Mouse (Mus musculus) forebrain, postnatal 0 days (tissue): ENCODE results near the gene Clec9a. TPM values are rescaled to one million over a fixed set of nuclear protein-coding genes. Genes with fewer than 3 reads are reported as not detected.

Source experiments
- ATAC-seq: fragments of 200-750 bp; cut with Nextera tagmentation; 2 replicates; pipeline ENCODE4 v1.8.0; 2017; ENCODE audit warnings: mild to moderate bottlenecking, moderate library complexity
- DNase-seq: peaks from one replicate; pipeline ENCODE4 v3.0.0-alpha.2; 2015
- H3K27ac ChIP-seq: fragments of 300-500 bp; sonication (generic); 2 replicates; pipeline ENCODE4 v1.5.1; 2014; ENCODE audit warnings: low read depth, mild to moderate bottlenecking, antibody characterized with exemption, low read length, moderate library complexity, mixed read lengths
- H3K27me3 ChIP-seq: fragments of 300-500 bp; sonication (generic); 2 replicates; pipeline ENCODE4 v1.6.1; 2014; ENCODE audit warnings: mild to moderate bottlenecking, low read length, mixed read lengths; ENCODE audit not compliant: insufficient read depth
- H3K36me3 ChIP-seq: fragments of 300-500 bp; sonication (generic); 2 replicates; pipeline ENCODE4 v1.6.1; 2014; ENCODE audit warnings: mild to moderate bottlenecking, moderate library complexity; ENCODE audit not compliant: insufficient read depth
- H3K4me1 ChIP-seq: fragments of 300-500 bp; sonication (generic); 2 replicates; pipeline ENCODE4 v1.6.1; 2014; ENCODE audit warnings: antibody characterized with exemption; ENCODE audit not compliant: insufficient read depth
- H3K4me2 ChIP-seq: fragments of 300-500 bp; sonication (generic); 2 replicates; pipeline ENCODE4 v1.6.1; 2014; ENCODE audit warnings: low read depth, mild to moderate bottlenecking, moderate library complexity
- H3K4me3 ChIP-seq: fragments of 300-500 bp; sonication (generic); 2 replicates; pipeline ENCODE4 v1.5.1; 2014; ENCODE audit warnings: low read depth, low read length, mixed read lengths
- H3K9ac ChIP-seq: fragments of 300-500 bp; sonication (generic); 2 replicates; pipeline ENCODE4 v1.6.1; 2014; ENCODE audit warnings: mild to moderate bottlenecking
- H3K9me3 ChIP-seq: fragments of 300-500 bp; sonication (generic); 2 replicates; pipeline ENCODE4 v1.6.1; 2016; ENCODE audit warnings: low read length
- CTCF ChIP-seq: sonication (generic); IDR thresholded peaks from 2 replicates; pipeline ENCODE4 v1.5.1; 2016; ENCODE audit warnings: antibody characterized with exemption, control low read depth, low read depth
- WGBS: fragments of 180-500 bp; shearing (Covaris S2); extraction: QIAGEN DNeasy Blood & Tissue Kit; methylation state at CpG from one replicate; pipeline ENCODE4 v1.1.7; 2014; 5-methylcytosine and 5-hydroxymethylcytosine counted together
- polyA plus RNA-seq: library from polyadenylated mRNA; unstranded; fragments of >200 nt; fragmentation: Nextera tagmentation; extraction: Ambion mirVana; gene quantifications from 2 replicates; pipeline ENCODE4 v1.2.1, GENCODE M21; 2015
- total RNA-seq: library from RNA; depleted of rRNA; stranded (reverse); fragments of >200 nt; gene quantifications from 2 replicates; pipeline ENCODE4 v1.2.3, GENCODE M21; 2014

The Clec9a gene
- total and polyA plus RNA-seq, 2 experiments from 2014 or later, result 0.10 TPM; not detected in 1

GRCm38 (mm10) chr6:129423734-129424072, 15.0 kb downstream of the Clec9a start:
- Histone ChIP-seq H3K36me3 (no peaks in the 10 kb centered on the region), H3K9ac (no peak overlapping the region), H3K4me3 (no peak overlapping the region), H3K27ac (no peak overlapping the region), H3K4me1 (no peaks in the 10 kb centered on the region), H3K4me2 (no peak overlapping the region), H3K9me3 (no peaks in the 10 kb centered on the region), H3K27me3 (no peaks in the 10 kb centered on the region)
- 18% methylated on average over 1 of the region's 1 CpGs for WGBS
- ATAC-seq (peak; percentile 85), DNase-seq (peak; percentile 78)
- TF ChIP-seq CTCF, result peak; percentile 84

- no peaks in the 10 kb centered on the region for H3K27me3 ChIP-seq
- no peak for DNase-seq
- no peak overlapping the region for H3K27ac ChIP-seq
- H3K4me2 ChIP-seq, result no peak overlapping the region
- no peak; the same call in 1 of the 2 replicates for ATAC-seq
- no peak overlapping the region for H3K4me3 ChIP-seq
- H3K9ac ChIP-seq, result no peak overlapping the region
- no peaks in the 10 kb centered on the region for H3K36me3 ChIP-seq
- 79% methylated on average over 5 of the region's 5 CpGs for WGBS
- no peak for TF ChIP-seq CTCF
- H3K4me1 ChIP-seq, result no peaks in the 10 kb centered on the region
- no peaks in the 10 kb centered on the region for H3K9me3 ChIP-seq
Measured at GRCm38 (mm10) chr6:129425217-129425616, 16.6 kb downstream of the Clec9a start.

- TF ChIP-seq CTCF, result no peak
- H3K9ac ChIP-seq, result no peak overlapping the region
- no peak for DNase-seq
- ATAC-seq, result no peak
- 40% methylated on average over 5 of the region's 5 CpGs for WGBS
- H3K36me3 ChIP-seq, result no peaks in the 10 kb centered on the region
- H3K27me3 ChIP-seq, result no peaks in the 10 kb centered on the region
- no peak overlapping the region for H3K4me2 ChIP-seq
- H3K4me1 ChIP-seq, result no peaks in the 10 kb centered on the region
- H3K4me3 ChIP-seq, result no peak overlapping the region
- no peaks in the 10 kb centered on the region for H3K9me3 ChIP-seq
- no peak overlapping the region for H3K27ac ChIP-seq
Measured at GRCm38 (mm10) chr6:129425812-129426211, 17.1 kb downstream of the Clec9a start.

- H3K4me2 ChIP-seq, result no peak overlapping the region
- H3K9ac ChIP-seq, result no peak overlapping the region
- H3K27me3 ChIP-seq, result no peaks in the 10 kb centered on the region
- no peaks in the 10 kb centered on the region for H3K9me3 ChIP-seq
- TF ChIP-seq CTCF, result no peak
- H3K27ac ChIP-seq, result no peak overlapping the region
- DNase-seq (no peak), ATAC-seq (no peak)
- H3K4me1 ChIP-seq, result no peaks in the 10 kb centered on the region
- WGBS, result 84% methylated on average over 4 of the region's 4 CpGs
- H3K4me3 ChIP-seq, result no peak overlapping the region
- no peaks in the 10 kb centered on the region for H3K36me3 ChIP-seq
Measured at GRCm38 (mm10) chr6:129427281-129427680, 18.6 kb downstream of the Clec9a start.

- no peaks in the 10 kb centered on the region for H3K36me3 ChIP-seq
- ATAC-seq (no peak), DNase-seq (no peak)
- no peak overlapping the region for H3K4me3 ChIP-seq
- H3K4me2 ChIP-seq, result no peak overlapping the region
- no peak overlapping the region for H3K27ac ChIP-seq
- no peaks in the 10 kb centered on the region for H3K9me3 ChIP-seq
- no peak for TF ChIP-seq CTCF
- H3K27me3 ChIP-seq, result no peaks in the 10 kb centered on the region
- H3K9ac ChIP-seq, result no peak overlapping the region
- WGBS, result 51% methylated on average over 5 of the region's 5 CpGs
- no peaks in the 10 kb centered on the region for H3K4me1 ChIP-seq
Measured at GRCm38 (mm10) chr6:129434239-129434638, 25.6 kb downstream of the Clec9a start.

- no peak for TF ChIP-seq CTCF
Measured at GRCm38 (mm10) chr6:129436025-129436424, 27.4 kb downstream of the Clec9a start.

GRCm38 (mm10) chr6:129438033-129438432, 29.4 kb downstream of the Clec9a start:
- Histone ChIP-seq H3K4me1 (no peaks in the 10 kb centered on the region), H3K4me3 (no peak overlapping the region), H3K9me3 (no peaks in the 10 kb centered on the region), H3K4me2 (no peak overlapping the region), H3K27ac (no peak overlapping the region), H3K27me3 (no peaks in the 10 kb centered on the region), H3K36me3 (no peaks in the 10 kb centered on the region), H3K9ac (no peak overlapping the region)
- no peak for DNase-seq
- ATAC-seq, result no peak
- TF ChIP-seq CTCF, result no peak
- whole genome bisulfite sequencing, result 87% methylated on average over 2 of the region's 2 CpGs

More at GRCm38 (mm10) chr6:129436025-129436424, 27.4 kb downstream of the Clec9a start:
- H3K4me1 ChIP-seq, result no peaks in the 10 kb centered on the region
- H3K4me2 ChIP-seq, result no peak overlapping the region
- no peak overlapping the region for H3K9ac ChIP-seq
- ATAC-seq, result no peak
- H3K9me3 ChIP-seq, result no peaks in the 10 kb centered on the region
- H3K27me3 ChIP-seq, result no peaks in the 10 kb centered on the region
- no peak overlapping the region for H3K27ac ChIP-seq
- H3K4me3 ChIP-seq, result no peak overlapping the region
- 84% methylated on average over 3 of the region's 3 CpGs for WGBS
- H3K36me3 ChIP-seq, result no peaks in the 10 kb centered on the region
- no peak for DNase-seq

- no peak overlapping the region for H3K4me2 ChIP-seq
- WGBS, result 75% methylated on average over 6 of the region's 6 CpGs
- ATAC-seq (no peak), DNase-seq (no peak)
- no peaks in the 10 kb centered on the region for H3K9me3 ChIP-seq
- TF ChIP-seq CTCF, result no peak
- H3K9ac ChIP-seq, result no peak overlapping the region
- H3K4me3 ChIP-seq, result no peak overlapping the region
- no peak overlapping the region for H3K27ac ChIP-seq
- no peaks in the 10 kb centered on the region for H3K27me3 ChIP-seq
- no peaks in the 10 kb centered on the region for H3K4me1 ChIP-seq
- no peaks in the 10 kb centered on the region for H3K36me3 ChIP-seq
Measured at GRCm38 (mm10) chr6:129449743-129450142, 41.1 kb downstream of the Clec9a start.
